Mouse (Mus musculus) G1E (cell line): ENCODE results near the gene Phf3. TPM values are rescaled to one million over a fixed set of nuclear protein-coding genes. Genes with fewer than 3 reads are reported as not detected.

Source experiments
- ATAC-seq: 2 replicates; pipeline ENCODE4 v1.8.0; 2016; ENCODE audit warnings: mild to moderate bottlenecking; ENCODE audit not compliant: insufficient number of reproducible peaks, poor library complexity, low FRiP score, severe bottlenecking; ENCODE audit errors: extremely low read depth
- DNase-seq: peaks from one replicate; pipeline ENCODE4 v3.0.0; 2012; ENCODE audit warnings: low spot score
- H3K27me3 ChIP-seq: 2 replicates; pipeline ENCODE4 v1.6.1; 2012; ENCODE audit warnings: mild to moderate bottlenecking, low read length, inconsistent platforms; ENCODE audit not compliant: insufficient read depth
- H3K36me3 ChIP-seq: replicated peaks from 2 replicates; pipeline ENCODE3; 2012; ENCODE audit warnings: mild to moderate bottlenecking, inconsistent platforms
- H3K4me1 ChIP-seq: 2 replicates; pipeline ENCODE4 v1.6.1; 2012; ENCODE audit warnings: low read depth, low read length, inconsistent platforms, mixed read lengths; ENCODE audit not compliant: insufficient read depth
- H3K4me3 ChIP-seq: 2 replicates; pipeline ENCODE4 v1.5.1; 2012; ENCODE audit warnings: low read depth, mild to moderate bottlenecking, inconsistent platforms, low read length, moderate library complexity, mixed read lengths
- H3K9me3 ChIP-seq: replicated peaks from 2 replicates; pipeline ENCODE4 v1.6.1; 2012; ENCODE audit warnings: inconsistent platforms
- CTCF ChIP-seq: IDR thresholded peaks from 2 replicates; pipeline ENCODE4 v1.5.1; 2012; ENCODE audit warnings: low read depth, low read length, inconsistent platforms, mixed read lengths
- GATA1 ChIP-seq: IDR thresholded peaks from 2 replicates; pipeline ENCODE4 v1.6.1; 2012; ENCODE audit warnings: borderline replicate concordance, low read length, inconsistent platforms, mixed read lengths
- GATA2 ChIP-seq: IDR thresholded peaks from 2 replicates; pipeline ENCODE4 v1.6.1; 2012; ENCODE audit warnings: low read depth, low read length, inconsistent platforms, borderline replicate concordance
- POLR2AphosphoS5 ChIP-seq: IDR thresholded peaks from 2 replicates; pipeline ENCODE4 v1.6.1; 2012; ENCODE audit warnings: low read depth, low read length, inconsistent platforms; ENCODE audit not compliant: insufficient replicate concordance
- TAL1 ChIP-seq: conservative IDR thresholded peaks from 2 replicates; pipeline ENCODE4 v1.6.1; 2012; ENCODE audit warnings: low read depth, low read length, inconsistent platforms, mixed read lengths
- polyA plus RNA-seq: library from polyadenylated mRNA; stranded (reverse); fragments of >175 nt; gene quantifications from 2 replicates; pipeline ENCODE4 v1.2.3, GENCODE M21; 2012
- total RNA-seq, 2 experiments: library from RNA; stranded (forward) in 1 of 2; stranded (reverse) in 1 of 2; fragments of 200-1000 nt in 1 of 2; fragments of >200 nt in 1 of 2; fragmentation: Nextera tagmentation in 1 of 2; gene quantifications; 2 replicates each; pipeline ENCODE4 v1.2.3; 2014 to 2017

Gene Phf3
- total and polyA plus RNA-seq, 3 experiments, result 66.4 to 279 (median 253) TPM

DNA sequence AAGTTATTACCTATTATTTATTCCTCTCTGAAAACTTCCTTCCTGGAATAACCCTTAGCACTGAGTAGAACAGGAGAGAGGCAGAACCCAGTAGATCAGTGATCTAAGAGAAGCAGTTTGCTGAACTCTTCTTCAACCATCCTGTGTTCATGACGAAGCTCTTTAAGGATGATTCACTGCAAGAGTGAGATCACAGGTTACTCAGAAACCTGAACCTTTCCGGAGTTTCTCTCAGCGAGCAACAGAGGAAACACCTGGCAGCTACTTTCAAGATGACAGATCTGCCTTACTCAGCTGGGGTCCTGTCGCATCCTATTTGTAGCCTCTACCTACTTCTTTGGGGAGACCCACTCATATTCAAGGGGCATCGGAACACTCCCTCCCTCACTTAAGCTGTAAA lies 80.8 kb downstream of the Phf3 start:
- TF ChIP-seq GATA2, result no peak
- no peak for TF ChIP-seq GATA1
- TF ChIP-seq POLR2AphosphoS5, result no peak
- TF ChIP-seq TAL1, result no peak
- TF ChIP-seq CTCF, result no peak
- ATAC-seq (no peak), DNase-seq (no peak)
- Histone ChIP-seq H3K27me3 (peaks cover 20% of the 10 kb centered on the region), H3K4me3 (no peak overlapping the region), H3K4me1 (no peaks in the 10 kb centered on the region), H3K9me3 (no peaks in the 10 kb centered on the region), H3K36me3 (no peaks in the 10 kb centered on the region)

DNA sequence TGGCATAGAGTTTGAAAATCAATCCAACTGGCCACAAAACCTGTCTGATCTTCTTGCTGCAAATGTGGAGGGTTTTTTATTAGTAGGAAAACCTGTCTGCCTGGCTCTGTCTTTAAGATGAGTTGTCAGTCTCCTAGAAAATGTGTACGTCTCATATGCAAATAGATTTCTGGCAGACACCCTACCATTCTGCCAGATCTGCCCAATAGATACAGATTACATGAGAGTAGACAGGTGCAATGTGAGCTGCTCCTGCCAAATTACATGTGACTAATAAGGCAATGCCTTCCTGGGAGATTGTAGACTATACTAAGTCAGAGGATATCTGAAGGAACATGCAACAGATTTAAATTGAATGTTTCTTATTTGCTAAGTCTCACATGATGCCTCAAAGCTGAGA lies 83.5 kb downstream of the Phf3 start:
- Histone ChIP-seq H3K27me3 (peaks cover 17% of the 10 kb centered on the region), H3K4me3 (no peak overlapping the region), H3K9me3 (no peaks in the 10 kb centered on the region), H3K4me1 (no peaks in the 10 kb centered on the region), H3K36me3 (no peaks in the 10 kb centered on the region)
- DNase-seq (no peak), ATAC-seq (no peak)
- TF ChIP-seq TAL1 (no peak), CTCF (no peak), POLR2AphosphoS5 (no peak), GATA2 (no peak), GATA1 (no peak)

DNA sequence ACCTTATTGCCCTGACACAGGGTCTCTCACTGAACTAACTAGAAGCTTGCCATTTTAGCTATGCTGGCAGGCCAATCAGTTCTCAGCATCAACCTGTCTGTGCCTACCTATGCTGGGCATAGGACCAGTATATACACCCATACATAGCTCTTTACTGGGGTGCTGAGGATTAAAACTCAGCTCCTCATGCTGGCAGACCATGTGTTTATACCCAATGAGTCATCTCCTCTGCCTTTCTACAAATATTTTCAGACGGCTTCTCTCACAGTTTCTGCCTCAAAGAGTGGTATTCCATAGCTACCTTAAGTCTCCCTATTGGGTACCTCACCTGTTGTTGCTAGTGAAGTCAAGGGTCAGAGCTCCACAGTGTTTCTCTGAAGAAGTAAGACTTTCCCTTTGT lies 84.0 kb downstream of the Phf3 start:
- no peaks in the 10 kb centered on the region for H3K36me3 ChIP-seq
- no peak overlapping the region for H3K4me3 ChIP-seq
- TF ChIP-seq POLR2AphosphoS5 (no peak), TAL1 (no peak), GATA1 (no peak), CTCF (no peak), GATA2 (no peak)
- ATAC-seq (no peak), DNase-seq (no peak)
- H3K4me1 ChIP-seq, result no peaks in the 10 kb centered on the region
- peaks cover 16% of the 10 kb centered on the region for H3K27me3 ChIP-seq
- H3K9me3 ChIP-seq, result no peaks in the 10 kb centered on the region

DNA sequence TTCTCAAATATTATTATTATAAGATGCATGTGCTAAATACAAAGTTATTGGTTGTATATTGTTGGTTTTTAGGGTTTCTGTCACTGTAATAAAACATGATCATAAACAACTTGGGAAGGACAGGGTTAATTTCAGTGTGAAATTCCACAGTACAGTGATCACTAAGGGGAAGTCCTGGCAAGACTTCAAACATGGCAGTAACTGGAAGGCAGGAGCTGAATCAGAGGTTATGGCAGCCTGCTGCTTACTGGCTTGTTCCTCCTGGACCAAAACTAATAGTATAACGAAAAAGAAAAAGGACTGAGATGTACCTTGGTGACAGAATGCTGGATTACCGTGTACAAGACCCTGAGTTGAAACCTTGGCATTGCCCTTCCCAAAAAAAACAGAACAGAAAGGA lies 84.7 kb downstream of the Phf3 start:
- Histone ChIP-seq H3K4me1 (no peaks in the 10 kb centered on the region), H3K27me3 (peaks cover 13% of the 10 kb centered on the region), H3K4me3 (no peak overlapping the region), H3K36me3 (no peaks in the 10 kb centered on the region), H3K9me3 (no peaks in the 10 kb centered on the region)
- DNase-seq (no peak), ATAC-seq (no peak)
- TF ChIP-seq GATA1, result no peak
- TF ChIP-seq CTCF, result no peak

DNA sequence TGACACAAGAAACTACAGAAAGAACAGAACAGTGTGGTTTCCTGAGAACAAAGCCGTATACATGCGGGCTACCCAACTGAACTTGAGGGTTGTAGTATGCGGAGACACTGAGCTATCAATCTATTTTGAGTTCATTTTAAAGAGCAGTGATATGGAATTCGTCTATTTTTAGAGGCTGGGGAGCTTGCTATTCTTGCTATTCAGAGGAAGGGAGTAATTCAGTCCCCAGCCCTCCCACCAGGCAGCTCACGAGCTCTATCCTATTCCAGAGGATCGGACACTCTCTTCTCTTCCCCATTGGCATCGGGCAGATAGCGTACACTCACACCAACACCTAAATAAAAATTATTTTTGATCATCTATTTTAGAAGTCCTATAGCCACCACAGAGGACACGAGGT lies 87.1 kb downstream of the Phf3 start:
- Histone ChIP-seq H3K4me1 (no peaks in the 10 kb centered on the region), H3K4me3 (no peak overlapping the region), H3K9me3 (no peaks in the 10 kb centered on the region), H3K36me3 (no peaks in the 10 kb centered on the region), H3K27me3 (peaks cover 7% of the 10 kb centered on the region)
- no peak for ATAC-seq
- TF ChIP-seq CTCF (no peak), POLR2AphosphoS5 (no peak), TAL1 (no peak), GATA2 (no peak), GATA1 (no peak)
- DNase-seq, result no peak

DNA sequence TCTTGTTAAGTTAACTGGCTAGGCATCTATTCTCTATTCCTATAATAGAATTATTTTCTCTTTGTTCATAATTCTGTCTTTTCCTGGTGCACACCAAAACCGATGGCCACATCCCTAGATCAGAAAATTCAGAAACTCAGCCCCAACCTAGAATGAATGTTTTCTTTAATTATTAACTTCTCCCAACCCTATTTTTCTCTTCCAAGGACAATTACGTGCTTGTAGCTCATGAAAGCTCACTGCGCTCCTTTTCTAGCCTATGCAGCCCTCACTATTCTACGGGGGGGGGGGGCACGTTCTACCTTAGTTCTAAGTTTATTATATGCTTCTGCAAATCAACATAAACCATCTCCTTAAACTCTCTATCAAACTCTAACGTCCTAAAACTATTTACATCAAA lies 90.0 kb downstream of the Phf3 start:
- TF ChIP-seq GATA2 (no peak), POLR2AphosphoS5 (no peak), CTCF (no peak), TAL1 (no peak), GATA1 (no peak)
- H3K4me3 ChIP-seq, result no peak overlapping the region
- peaks cover 7% of the 10 kb centered on the region for H3K27me3 ChIP-seq
- no peaks in the 10 kb centered on the region for H3K9me3 ChIP-seq
- DNase-seq (no peak), ATAC-seq (no peak)
- no peaks in the 10 kb centered on the region; the same call in 1 of the 2 replicates for H3K4me1 ChIP-seq
- no peaks in the 10 kb centered on the region for H3K36me3 ChIP-seq

DNA sequence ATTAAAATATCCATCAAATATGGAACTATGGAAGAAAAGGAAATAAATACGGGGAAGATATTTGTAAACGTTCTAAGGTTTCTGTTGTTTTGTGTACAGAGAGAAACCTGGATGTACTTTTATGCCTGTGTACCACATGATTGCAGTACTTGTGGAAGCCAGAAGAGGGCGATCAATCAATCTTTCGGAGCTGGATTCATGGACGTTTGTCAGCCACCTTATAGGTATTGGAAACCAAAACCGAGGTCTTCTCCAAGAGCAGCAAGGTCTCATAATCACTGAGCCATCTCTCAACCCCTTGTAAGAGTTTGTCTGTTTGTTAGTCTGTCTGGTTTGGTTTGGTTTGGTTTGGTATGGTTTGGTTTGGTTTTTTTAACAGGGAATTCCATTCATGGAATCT lies 93.4 kb downstream of the Phf3 start:
- Histone ChIP-seq H3K36me3 (no peaks in the 10 kb centered on the region), H3K4me1 (peaks cover 2% of the 10 kb centered on the region; the same call in 1 of the 2 replicates), H3K9me3 (no peaks in the 10 kb centered on the region), H3K4me3 (no peak overlapping the region), H3K27me3 (peaks cover 4% of the 10 kb centered on the region)
- TF ChIP-seq CTCF, result peak; percentile 42; the same call in 1 of the 2 replicates
- TF ChIP-seq POLR2AphosphoS5, result no peak
- no peak for TF ChIP-seq TAL1
- DNase-seq (no peak), ATAC-seq (no peak)
